Mouse (Mus musculus) hindbrain, embryonic 11.5 days (tissue): ENCODE results near the gene Gstt3. TPM values are rescaled to one million over a fixed set of nuclear protein-coding genes. Genes with fewer than 3 reads are reported as not detected.
A peak's percentile ranks its signal among the peaks of the same experiment; 100 is the strongest.

Source experiments
- ATAC-seq: fragments of 200-750 bp; cut with Nextera tagmentation; 2 replicates; pipeline ENCODE4 v1.8.0; 2017; ENCODE audit warnings: mild to moderate bottlenecking, moderate TSS enrichment, moderate library complexity; ENCODE audit not compliant: low FRiP score
- DNase-seq: peaks from one replicate; pipeline ENCODE4 v3.0.0-alpha.2; 2015; ENCODE audit warnings: low spot score
- H3K27ac ChIP-seq: fragments of 300-500 bp; sonication (generic); 2 replicates; pipeline ENCODE4 v1.5.1; 2014; ENCODE audit warnings: mild to moderate bottlenecking, low read depth, low read length
- H3K27me3 ChIP-seq: fragments of 300-500 bp; sonication (generic); 2 replicates; pipeline ENCODE4 v1.6.1; 2014; ENCODE audit warnings: mild to moderate bottlenecking, low read length, moderate library complexity, mixed read lengths; ENCODE audit not compliant: control insufficient read depth, insufficient read depth
- H3K36me3 ChIP-seq: fragments of 300-500 bp; sonication (generic); 2 replicates; pipeline ENCODE4 v1.6.1; 2014; ENCODE audit warnings: mild to moderate bottlenecking, low read length, moderate library complexity, mixed read lengths; ENCODE audit not compliant: control insufficient read depth, insufficient read depth
- H3K4me1 ChIP-seq: fragments of 300-500 bp; sonication (generic); replicated peaks from 2 replicates; pipeline ENCODE4 v1.6.1; 2014; ENCODE audit warnings: low read length, mixed read lengths; ENCODE audit not compliant: control insufficient read depth, insufficient read depth
- H3K4me2 ChIP-seq: fragments of 300-500 bp; sonication (generic); replicated peaks from 2 replicates; pipeline ENCODE4 v1.6.1; 2014; ENCODE audit warnings: mild to moderate bottlenecking, low read depth, low read length
- H3K4me3 ChIP-seq: fragments of 300-500 bp; sonication (generic); 2 replicates; pipeline ENCODE4 v1.5.1; 2014; ENCODE audit warnings: low read depth, low read length
- H3K9ac ChIP-seq: fragments of 300-500 bp; sonication (generic); 2 replicates; pipeline ENCODE4 v1.6.1; 2014; ENCODE audit warnings: low read depth, low read length
- H3K9me3 ChIP-seq: fragments of 300-500 bp; sonication (generic); 2 replicates; pipeline ENCODE4 v1.6.1; 2016; ENCODE audit warnings: low read length; ENCODE audit not compliant: control insufficient read depth
- WGBS: fragments of 180-500 bp; shearing (Covaris S2); extraction: QIAGEN DNeasy Blood & Tissue Kit; methylation state at CpG from one replicate; pipeline ENCODE4 v1.1.7; 2014; 5-methylcytosine and 5-hydroxymethylcytosine counted together
- polyA plus RNA-seq: library from polyadenylated mRNA; unstranded; fragments of >200 nt; fragmentation: Nextera tagmentation; extraction: Ambion mirVana; gene quantifications from 2 replicates; pipeline ENCODE4 v1.2.1, GENCODE M21; 2014

The Gstt3 gene
- polyA plus RNA-seq, 1 experiment from 2014 or later: 1.9 TPM

DNA sequence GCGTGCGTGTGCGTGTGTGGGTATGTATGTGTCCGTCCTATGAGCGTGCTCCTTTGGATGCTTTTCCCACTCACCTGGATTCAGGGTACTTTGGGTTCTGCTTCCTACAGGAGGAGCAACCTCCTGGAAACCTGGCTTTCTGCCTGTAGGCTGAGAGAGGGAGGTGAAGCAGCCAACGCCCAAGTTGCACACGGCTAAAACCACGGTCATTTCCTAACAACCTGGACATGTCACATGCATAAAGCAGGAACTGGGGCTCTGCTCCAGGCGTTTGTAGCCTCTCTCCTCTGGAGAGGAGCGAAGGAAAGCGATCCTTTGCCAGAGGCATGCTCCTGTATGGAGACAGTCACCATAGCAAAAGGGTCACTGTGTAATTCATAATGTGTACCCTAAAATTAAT lies 24.5 kb downstream of the Gstt3 start:
- Histone ChIP-seq H3K36me3 (peaks cover 7% of the 10 kb centered on the region; the same call in 1 of the 2 replicates), H3K27ac (no peak overlapping the region), H3K4me3 (no peak overlapping the region), H3K4me1 (no peaks in the 10 kb centered on the region), H3K9ac (no peak overlapping the region), H3K9me3 (no peaks in the 10 kb centered on the region), H3K27me3 (no peaks in the 10 kb centered on the region), H3K4me2 (no peak overlapping the region)
- DNase-seq (no peak), ATAC-seq (no peak)
- 95% methylated on average over 11 of the region's 11 CpGs for WGBS

DNA sequence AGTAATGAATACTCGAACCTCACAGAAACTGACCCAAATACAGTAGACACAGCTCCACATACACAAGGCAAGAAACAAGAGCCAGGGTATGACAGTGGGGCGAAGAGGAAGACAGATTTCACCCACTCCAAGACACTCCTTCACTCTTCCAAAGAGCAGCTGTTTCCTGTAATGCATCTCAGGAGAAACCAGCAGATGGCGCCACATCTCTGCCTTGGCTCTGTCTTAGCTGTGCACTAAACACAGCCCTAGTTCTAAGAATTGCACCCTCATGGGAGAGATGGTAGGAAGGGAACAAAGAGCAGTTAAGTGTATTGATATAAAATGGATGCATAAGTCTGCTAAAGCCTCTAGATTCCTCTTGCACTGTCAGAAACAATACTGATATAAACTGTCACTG lies 37.2 kb downstream of the Gstt3 start:
- DNase-seq: peak; percentile 85
- no peak overlapping the region for H3K4me3 ChIP-seq
- no peaks in the 10 kb centered on the region; the same call in 1 of the 2 replicates for H3K36me3 ChIP-seq
- H3K4me2 ChIP-seq: no peak overlapping the region
- no peaks in the 10 kb centered on the region for H3K27me3 ChIP-seq
- whole genome bisulfite sequencing: 44% methylated on average over 3 of the region's 3 CpGs
- peak; percentile 78; the same call in 1 of the 2 replicates for ATAC-seq
- H3K9ac ChIP-seq: no peak overlapping the region
- no peaks in the 10 kb centered on the region for H3K4me1 ChIP-seq
- H3K9me3 ChIP-seq: no peaks in the 10 kb centered on the region
- H3K27ac ChIP-seq: no peak overlapping the region

DNA sequence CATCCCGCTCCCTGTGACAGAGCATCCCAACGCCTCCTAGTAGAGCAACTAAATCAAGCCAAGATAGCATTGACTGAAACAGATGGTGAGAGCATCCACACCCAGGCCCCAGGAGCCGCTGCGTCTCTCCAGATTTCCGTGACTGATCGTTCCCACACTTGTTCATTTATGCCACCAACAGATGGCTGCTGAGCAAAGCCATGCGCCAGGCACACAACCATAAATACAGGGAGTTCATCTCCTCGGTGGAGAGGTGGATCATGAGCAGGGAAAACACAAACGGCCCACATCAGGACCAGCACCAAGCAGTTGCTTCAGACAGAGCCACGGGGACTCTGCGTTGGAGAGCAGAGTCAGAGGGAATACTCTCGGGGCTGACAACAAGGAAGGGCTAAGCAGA lies 37.8 kb downstream of the Gstt3 start:
- 91% methylated on average over 12 of the region's 12 CpGs for WGBS
- H3K27me3 ChIP-seq: no peaks in the 10 kb centered on the region
- no peaks in the 10 kb centered on the region for H3K9me3 ChIP-seq
- no peak for DNase-seq
- no peak overlapping the region for H3K4me2 ChIP-seq
- no peak overlapping the region for H3K9ac ChIP-seq
- no peaks in the 10 kb centered on the region for H3K4me1 ChIP-seq
- H3K27ac ChIP-seq: no peak overlapping the region
- no peak overlapping the region for H3K4me3 ChIP-seq
- no peaks in the 10 kb centered on the region; the same call in 1 of the 2 replicates for H3K36me3 ChIP-seq
- ATAC-seq: no peak

DNA sequence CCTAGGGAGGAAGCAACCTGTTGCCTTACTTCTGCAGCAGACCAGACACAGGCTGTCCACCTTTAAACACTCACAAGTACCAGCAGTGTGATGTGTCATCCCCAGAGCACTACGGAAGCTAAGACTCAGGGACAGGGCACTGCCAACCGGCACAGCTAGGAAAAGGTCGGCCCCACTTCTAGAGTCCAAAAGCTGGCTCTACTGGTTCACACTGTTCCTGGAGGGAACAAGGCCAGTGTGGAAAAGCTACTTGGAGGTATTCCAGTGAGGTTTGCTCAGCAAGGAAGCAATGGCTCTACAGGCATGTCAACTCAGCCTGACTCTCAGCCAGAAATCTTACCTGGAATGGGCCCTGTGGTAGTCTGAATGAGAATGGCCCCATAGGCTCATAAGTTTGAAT lies 40.3 kb downstream of the Gstt3 start:
- no peaks in the 10 kb centered on the region for H3K27me3 ChIP-seq
- H3K36me3 ChIP-seq: no peaks in the 10 kb centered on the region; the same call in 1 of the 2 replicates
- no peaks in the 10 kb centered on the region for H3K4me1 ChIP-seq
- DNase-seq (no peak), ATAC-seq (no peak)
- no peak overlapping the region for H3K4me3 ChIP-seq
- no peak overlapping the region for H3K4me2 ChIP-seq
- no peaks in the 10 kb centered on the region for H3K9me3 ChIP-seq
- H3K9ac ChIP-seq: no peak overlapping the region
- no peak overlapping the region for H3K27ac ChIP-seq
- WGBS: 95% methylated on average over 3 of the region's 3 CpGs

DNA sequence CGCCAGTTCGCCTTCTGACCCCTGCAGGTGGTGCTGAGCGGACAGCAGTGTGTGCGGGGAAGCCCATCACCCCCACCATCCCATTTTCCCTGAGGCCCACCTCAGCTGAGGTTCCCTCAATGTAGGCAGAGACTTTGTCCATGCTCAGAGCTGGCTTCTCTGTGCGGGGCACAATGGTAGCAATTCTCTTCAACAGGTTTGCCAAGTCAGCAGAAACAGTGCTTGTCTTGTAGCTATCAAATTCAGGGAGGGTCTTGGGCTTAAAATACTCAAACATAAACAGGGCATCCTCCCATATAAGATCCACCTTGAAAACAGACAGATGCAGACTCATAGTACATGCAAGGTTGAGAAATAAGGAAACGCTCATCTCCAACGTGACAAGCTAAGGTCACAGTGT lies 55.8 kb downstream of the Gstt3 start:
- WGBS: 90% methylated on average over 7 of the region's 7 CpGs
- Histone ChIP-seq H3K4me2 (no peak overlapping the region), H3K4me1 (no peaks in the 10 kb centered on the region), H3K4me3 (no peak overlapping the region), H3K27me3 (no peaks in the 10 kb centered on the region), H3K36me3 (peaks cover 12% of the 10 kb centered on the region; the same call in 1 of the 2 replicates), H3K9ac (no peak overlapping the region), H3K9me3 (no peaks in the 10 kb centered on the region), H3K27ac (no peak overlapping the region)
- DNase-seq (no peak), ATAC-seq (no peak)

Other genes with a start within 250 kb of the Gstt3 start
- 4.8 and 6.2 TPM in 2 replicates for gene Lrrc75b, start 221.1 kb downstream of the Gstt3 start, polyA plus RNA-seq
- gene Ggt1, start 219.8 kb downstream of the Gstt3 start, polyA plus RNA-seq: 1.7 and 2.2 TPM in 2 replicates
- 0.31 and 0.66 TPM in 2 replicates for gene Ggt5, start 192.1 kb downstream of the Gstt3 start, polyA plus RNA-seq
- gene Susd2, start 137.4 kb downstream of the Gstt3 start, polyA plus RNA-seq: 2.1 and 2.7 TPM in 2 replicates
- 34.8 and 40.9 TPM in 2 replicates for gene Cabin1, start 17.1 kb downstream of the Gstt3 start, polyA plus RNA-seq
- gene Ddt, start 8.0 kb downstream of the Gstt3 start, polyA plus RNA-seq: 89.1 and 91.7 TPM in 2 replicates
- not detected in 2 replicates for gene Gm20441, start 460 bp downstream of the Gstt3 start, polyA plus RNA-seq
- 5.0 and 5.6 TPM in 2 replicates for gene Gstt1, start 17.2 kb upstream of the Gstt3 start, polyA plus RNA-seq
- gene Gstt4, start 41.1 kb upstream of the Gstt3 start, polyA plus RNA-seq: not detected in 2 replicates
- 7.8 and 10.0 TPM in 2 replicates for gene Gstt2, start 56.0 kb upstream of the Gstt3 start, polyA plus RNA-seq
- 1,947 and 1,962 TPM in 2 replicates for gene Mif, start 78.8 kb upstream of the Gstt3 start, polyA plus RNA-seq
- gene Derl3, start 112.0 kb upstream of the Gstt3 start, polyA plus RNA-seq: 2.9 and 3.3 TPM in 2 replicates
- gene Smarcb1, start 140.2 kb upstream of the Gstt3 start, polyA plus RNA-seq: 279 and 282 TPM in 2 replicates
- gene Chchd10, start 151.7 kb upstream of the Gstt3 start, polyA plus RNA-seq: 8.0 and 9.3 TPM in 2 replicates
- 32.2 and 36.1 TPM in 2 replicates for gene Mmp11, start 155.1 kb upstream of the Gstt3 start, polyA plus RNA-seq
- gene Gm867, start 159.3 kb upstream of the Gstt3 start, polyA plus RNA-seq: 1.3 and 2.0 TPM in 2 replicates
- 0.43 TPM in 1 of 2 replicates, not detected in the other for gene Vpreb3, start 161.6 kb upstream of the Gstt3 start, polyA plus RNA-seq
- gene Gm5134, start 173.1 kb upstream of the Gstt3 start, polyA plus RNA-seq: 0.22 TPM in 1 of 2 replicates, not detected in the other